Mouse (Mus musculus): ENCODE data around the gene Axin2.

Axin2 gene

DNA sequence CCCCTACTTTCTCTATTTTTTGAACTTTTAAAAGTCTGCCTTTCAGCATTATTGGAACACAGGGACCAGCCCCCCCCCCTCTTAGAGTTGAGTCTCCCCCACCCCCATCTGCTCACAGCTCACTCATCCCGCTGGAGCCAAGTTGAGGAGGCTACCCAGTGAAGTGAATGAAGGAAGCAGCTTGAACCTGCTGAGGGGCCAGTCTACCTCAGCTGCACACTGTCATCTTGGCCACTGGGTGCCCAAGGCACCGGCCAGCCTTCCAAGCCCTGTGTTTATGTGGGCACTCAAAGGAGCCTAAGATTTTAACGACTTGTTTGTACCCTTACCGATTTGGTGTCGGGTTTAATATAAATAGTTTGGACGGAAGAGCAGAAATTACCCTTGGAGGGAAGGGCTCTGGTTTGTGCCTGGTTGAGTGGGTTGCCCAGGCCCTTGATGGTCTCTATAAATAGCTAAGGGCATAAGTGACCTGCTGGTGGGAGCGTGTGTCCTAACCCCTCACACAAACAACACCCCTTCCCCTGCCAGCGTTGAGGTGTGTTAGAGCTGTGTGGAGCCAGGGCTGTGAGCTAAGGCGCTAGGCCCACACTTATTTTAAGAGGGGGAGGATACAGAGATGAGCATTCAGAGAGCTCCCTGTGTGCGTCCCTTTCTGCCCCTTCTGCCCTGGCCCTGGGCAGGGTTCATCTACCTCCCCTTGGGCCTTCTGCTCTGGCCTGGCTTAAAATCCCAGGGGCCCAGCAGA, 6.4 kb downstream of the Axin2 start:
- in situ Hi-C loops (cut with MboI; ENCODE audit: unreplicated experiment in 2 of 2), result no loop called here

DNA sequence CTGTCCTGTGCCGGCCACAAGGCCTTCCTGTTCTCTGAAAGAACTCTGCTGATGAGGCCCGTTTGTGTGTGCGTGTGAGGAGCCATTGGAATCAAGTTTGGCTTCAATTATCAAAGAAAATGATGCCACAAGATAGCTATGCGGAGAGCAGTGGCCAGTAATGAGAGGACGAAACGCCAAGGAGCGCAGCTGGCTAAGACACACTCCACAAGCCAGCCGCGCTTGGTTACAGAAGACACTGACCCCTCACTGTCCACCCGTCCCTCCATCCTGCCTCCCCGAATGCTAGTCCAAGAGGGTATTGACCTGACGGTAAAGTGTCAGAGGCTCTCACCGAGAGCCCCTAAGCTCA, 6.9 kb downstream of the Axin2 start:
- in situ Hi-C loops (cut with MboI; ENCODE audit: unreplicated experiment in 2 of 2), result no loop called here

DNA sequence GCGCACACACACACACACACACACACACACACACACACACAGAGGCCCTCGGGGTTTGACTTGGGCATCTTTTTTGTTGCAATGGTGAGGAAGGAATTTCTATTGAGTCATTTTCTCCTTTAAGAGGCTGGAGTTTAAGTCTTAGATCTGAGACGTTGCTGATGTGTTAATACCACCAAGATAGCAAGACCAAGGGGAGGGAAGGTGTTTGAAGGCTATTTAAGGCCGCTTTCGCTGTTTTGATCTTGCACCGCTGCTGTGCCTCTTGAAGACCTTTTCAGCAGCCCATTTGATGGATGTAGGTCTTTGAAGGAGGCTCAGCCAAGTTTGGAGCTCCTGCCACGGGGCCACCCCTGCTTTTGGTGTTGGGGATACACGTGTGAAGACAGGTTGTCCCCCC, 7.9 kb downstream of the Axin2 start:
- in situ Hi-C loops (cut with MboI; ENCODE audit: unreplicated experiment in 2 of 2), result no loop called here

DNA sequence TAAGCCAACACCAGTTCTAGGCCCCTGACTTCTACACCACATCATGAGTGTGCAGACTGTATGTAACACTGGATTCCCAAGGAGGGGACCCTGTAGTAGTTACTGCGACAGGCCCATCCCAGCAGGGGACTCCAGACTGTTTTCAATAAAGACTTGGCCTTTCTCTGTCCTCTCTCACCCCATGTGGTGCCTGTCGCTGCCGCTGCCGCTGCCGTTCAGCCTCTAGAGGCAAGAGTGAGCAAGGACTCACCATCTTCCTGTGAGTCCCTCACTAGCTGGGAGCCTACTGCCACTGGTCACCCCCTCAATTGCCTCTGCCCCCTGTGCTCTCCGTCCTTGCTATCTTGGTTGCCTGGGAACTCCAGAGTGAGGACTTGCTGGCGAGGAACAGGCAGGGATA, 8.6 kb downstream of the Axin2 start:
- in situ Hi-C loops (cut with MboI; ENCODE audit: unreplicated experiment in 2 of 2), result no loop called here

DNA sequence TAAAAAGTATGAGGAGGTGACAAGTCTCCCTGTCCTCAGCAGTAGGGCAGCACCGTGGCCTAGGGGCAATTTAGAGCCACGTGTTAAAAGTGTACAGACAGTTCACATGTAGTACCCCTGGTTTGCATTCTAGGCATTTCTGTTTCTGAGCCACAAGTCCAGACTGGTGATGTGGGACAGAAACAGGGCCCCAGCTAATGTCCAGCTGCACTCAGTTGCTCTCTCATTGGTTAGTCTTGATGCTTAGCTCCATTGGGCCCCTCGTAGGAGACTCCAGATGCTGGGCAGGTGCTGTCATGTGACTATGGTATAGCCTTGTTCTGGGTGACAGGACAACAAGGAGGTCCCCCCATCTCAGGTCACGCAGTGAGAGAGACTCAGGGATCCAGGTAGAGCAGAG, 9.0 kb downstream of the Axin2 start:
- in situ Hi-C loops (cut with MboI; ENCODE audit: unreplicated experiment in 2 of 2), result no loop called here

DNA sequence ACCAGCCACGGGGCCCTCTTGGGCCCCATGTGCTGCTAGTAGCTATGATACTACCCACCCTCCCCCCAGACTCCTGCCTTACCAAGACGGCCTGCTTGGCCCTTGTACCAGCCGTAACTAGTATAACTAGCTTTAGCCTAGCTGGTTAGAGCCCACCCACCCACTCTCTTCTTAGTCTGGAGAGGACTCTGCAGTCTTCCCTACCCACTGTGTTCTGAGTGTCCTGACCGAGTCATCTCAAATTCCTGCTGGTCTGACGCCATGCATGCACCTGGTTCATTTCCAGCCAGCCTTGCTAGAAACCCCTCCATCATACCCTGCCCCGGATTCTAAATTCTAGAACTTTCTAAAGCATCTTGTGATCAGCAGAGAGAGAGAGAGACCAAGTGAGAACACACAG, 9.6 kb downstream of the Axin2 start:
- in situ Hi-C loops (cut with MboI; ENCODE audit: unreplicated experiment in 2 of 2), result no loop called here

DNA sequence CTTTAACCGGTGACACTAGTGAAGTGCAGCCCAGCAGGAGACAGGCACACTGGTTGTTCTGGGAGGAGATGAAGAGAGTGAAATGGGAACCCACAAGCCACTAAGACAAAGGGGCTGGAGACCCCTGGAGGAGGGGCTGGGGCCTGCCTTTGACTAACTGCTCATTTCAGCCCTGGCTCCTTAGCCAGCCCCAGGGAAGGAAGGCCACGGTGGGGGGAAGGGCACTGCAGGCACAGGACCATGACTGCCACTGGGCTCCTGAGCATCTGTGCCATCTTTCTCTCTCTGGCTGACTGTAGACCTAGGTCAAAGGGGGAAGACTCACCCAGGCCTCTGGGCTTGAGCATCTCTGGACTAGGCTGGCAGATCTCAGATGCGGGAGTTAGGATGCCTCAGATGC, 10.5 kb downstream of the Axin2 start:
- in situ Hi-C loops (cut with MboI; ENCODE audit: unreplicated experiment in 2 of 2), result no loop called here

DNA sequence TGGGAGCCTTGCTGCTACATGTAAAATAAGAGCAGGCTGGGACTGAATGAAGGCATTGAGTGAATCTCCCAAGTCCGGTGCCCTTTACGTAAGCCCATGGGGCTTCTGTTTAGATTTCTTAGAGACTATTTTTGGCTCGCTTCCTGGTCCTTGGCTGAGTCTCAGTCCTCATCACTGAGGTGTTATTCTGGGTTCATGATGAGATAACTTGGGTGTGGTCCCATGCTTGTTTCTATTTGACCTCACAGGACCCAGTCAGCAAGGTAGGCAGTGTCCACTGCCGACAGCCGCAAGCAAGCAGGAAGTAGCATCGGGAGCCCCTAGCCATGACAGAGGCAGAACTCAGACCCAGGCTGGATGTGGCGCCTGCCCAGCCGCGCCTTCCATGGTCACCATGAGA, 13.7 kb downstream of the Axin2 start:
- in situ Hi-C loops (cut with MboI; ENCODE audit: unreplicated experiment in 2 of 2), result no loop called here

DNA sequence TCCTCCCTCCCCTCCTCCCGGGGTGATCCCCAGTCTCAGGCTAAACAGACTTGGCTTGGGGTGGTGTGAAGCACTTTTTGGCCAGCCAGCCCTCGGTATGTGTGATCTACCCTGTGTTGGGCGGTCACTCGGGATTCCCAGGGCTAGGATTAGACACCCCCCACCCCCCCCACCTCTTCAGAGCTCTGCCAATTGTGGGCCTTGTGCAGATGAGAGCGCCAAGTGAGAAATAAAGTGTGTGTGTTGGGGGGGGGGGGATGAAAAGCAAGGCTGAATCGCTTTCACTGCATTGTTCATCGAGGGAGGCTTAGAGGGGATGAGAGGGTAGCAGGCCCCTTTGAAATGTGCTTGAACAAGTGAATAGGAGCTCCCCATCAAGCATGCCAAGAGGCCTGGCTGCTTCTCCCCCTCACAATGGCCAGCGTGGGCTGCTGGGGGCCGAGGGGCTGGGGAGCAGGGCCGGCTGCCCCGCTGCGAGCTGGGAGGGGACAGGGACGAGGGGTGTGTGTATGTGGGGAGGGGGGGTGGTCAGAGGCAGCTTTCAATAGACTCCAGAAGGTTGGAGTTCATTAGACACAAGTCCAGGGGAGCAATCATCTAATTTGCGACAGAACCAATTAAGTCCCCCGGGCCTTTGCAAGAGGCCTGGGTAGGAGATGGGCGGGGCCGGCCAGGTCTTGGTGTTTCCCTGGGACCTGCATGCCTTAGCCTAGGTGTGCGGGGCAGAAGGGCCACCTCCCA, 15.1 kb downstream of the Axin2 start:
- in situ Hi-C loops (cut with MboI; ENCODE audit: unreplicated experiment in 2 of 2), result no loop called here

DNA sequence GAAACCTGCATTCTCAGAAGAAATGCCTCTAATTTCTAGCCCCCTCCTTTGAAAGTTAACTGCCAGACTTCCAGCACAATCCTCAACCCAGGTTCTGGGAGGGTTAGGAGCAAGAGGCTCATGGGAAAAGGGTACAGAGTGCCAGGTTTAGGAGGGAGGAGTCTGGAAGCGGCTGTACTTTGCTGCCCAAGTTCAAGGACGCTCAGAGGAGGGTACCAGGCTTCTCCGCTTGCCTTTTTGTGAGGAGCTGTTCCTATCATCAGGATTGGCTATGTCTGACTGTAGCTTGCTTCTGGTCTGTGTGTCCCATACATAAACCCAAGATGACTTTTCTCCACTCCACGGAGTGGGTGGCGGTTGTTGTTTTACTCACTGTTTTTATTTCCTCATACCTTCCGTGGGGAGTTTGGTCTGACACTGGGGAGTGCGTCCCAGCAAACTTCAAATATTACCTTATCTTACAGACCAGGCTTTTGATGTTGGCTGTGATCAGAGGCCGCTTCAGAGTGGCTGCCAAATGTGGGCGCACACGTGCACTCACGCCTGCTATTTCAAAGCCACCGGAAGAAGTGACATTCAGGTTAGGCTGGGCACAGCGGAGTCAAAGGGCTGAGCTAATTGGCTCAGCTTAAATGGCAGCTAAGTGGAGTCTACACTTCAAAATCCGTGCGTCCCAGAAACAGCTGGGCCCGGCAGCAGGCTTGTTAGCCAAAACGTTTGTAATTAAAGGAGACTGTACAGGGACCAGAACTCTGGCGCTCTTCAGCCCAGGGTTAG, 16.1 kb downstream of the Axin2 start:
- in situ Hi-C loops (cut with MboI; ENCODE audit: unreplicated experiment in 2 of 2), result no loop called here

DNA sequence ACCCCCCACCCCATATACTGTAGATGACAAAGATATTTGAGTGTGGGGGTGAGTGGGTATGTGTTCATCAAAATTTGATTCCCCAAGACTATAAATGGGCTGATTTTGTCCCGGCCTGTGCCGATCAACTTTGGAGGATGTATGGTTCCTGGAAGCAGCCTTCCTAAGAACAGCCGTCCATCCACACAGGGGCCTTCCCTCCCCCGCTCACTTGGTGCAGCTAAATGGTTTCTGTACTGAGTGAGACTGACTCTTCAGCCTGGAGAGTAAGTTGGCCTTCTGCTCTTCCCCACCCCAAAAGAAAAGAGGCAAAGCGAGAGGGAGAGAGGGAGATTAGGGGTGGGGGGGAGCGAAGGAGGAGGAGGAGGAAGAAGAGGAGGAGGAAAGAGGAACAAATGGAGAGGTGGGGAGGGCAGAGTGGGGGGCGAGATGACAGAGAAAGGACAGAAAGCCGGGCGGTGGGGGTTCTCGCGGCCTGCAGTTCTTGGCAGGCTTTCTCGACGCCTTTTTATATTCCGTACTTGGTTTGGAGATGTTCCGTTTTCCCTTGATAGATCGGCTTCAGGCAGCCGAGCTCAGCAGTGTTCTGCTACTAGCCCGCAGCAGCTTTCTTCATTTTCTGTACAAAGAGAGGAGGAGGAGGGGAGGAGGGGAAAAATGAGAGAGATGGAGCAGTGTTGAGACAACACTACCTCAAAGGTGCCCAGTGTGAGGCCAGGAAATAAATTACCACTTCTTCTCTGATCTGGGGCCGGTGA, 20.7 kb downstream of the Axin2 start:
- in situ Hi-C loops (cut with MboI; ENCODE audit: unreplicated experiment in 2 of 2), result no loop called here

DNA sequence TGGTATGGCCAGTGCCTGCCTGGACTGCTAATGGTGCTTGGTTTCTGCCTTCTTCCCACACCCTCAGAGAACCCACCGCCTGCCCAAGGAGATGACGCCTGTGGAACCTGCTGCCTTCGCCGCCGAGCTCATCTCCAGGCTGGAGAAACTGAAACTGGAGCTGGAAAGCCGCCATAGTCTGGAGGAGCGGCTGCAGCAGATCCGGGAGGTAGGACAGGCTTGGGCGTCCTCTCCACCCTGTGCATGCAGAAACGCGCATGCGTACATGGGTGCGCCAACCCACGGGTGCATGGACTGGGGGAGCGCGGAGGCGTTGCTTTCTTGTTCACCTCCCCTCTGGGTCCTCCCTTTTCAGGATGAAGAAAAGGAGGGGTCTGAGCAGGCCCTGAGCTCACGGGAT, 21.7 kb downstream of the Axin2 start:
- in situ Hi-C loops (cut with MboI; ENCODE audit: unreplicated experiment in 2 of 2), result no loop called here

DNA sequence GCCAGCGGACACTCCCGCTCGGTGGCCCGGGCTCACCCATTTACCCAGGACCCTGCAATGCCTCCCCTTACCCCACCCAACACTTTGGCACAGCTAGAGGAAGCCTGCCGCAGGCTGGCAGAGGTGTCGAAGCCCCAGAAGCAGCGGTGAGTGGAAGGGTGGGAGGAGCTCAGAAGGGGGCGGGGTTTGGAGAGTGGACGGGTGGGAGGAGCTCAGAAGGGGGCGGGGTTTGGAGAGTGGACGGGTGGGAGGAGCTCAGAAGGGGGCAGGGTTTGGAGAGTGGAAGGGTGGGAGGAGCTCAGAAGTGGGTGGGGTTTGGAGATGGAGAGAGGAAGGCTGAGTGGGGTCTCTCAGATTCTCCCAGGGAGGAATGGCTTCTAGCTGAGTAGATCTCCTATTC, 23.6 kb downstream of the Axin2 start:
- in situ Hi-C loops (cut with MboI; ENCODE audit: unreplicated experiment in 2 of 2), result no loop called here

DNA sequence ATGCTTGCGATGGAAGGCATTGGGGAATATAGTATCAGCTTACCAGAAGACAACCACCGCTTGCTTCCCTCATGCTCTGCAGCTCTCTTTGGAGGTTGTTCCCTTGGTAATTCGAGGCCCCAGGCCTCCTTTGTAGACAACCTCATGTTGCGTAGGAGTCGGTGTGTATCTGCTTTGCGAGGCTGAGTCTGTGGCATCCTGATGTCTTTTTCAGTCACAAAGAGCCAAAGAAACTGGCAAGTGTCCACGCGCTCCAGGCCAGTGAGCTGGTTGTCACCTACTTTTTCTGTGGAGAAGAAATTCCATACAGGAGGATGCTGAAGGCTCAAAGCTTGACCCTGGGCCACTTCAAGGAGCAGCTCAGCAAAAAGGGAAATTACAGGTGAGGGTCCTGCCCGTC, 25.5 kb downstream of the Axin2 start:
- in situ Hi-C loops (cut with MboI; ENCODE audit: unreplicated experiment in 2 of 2), result no loop called here

DNA sequence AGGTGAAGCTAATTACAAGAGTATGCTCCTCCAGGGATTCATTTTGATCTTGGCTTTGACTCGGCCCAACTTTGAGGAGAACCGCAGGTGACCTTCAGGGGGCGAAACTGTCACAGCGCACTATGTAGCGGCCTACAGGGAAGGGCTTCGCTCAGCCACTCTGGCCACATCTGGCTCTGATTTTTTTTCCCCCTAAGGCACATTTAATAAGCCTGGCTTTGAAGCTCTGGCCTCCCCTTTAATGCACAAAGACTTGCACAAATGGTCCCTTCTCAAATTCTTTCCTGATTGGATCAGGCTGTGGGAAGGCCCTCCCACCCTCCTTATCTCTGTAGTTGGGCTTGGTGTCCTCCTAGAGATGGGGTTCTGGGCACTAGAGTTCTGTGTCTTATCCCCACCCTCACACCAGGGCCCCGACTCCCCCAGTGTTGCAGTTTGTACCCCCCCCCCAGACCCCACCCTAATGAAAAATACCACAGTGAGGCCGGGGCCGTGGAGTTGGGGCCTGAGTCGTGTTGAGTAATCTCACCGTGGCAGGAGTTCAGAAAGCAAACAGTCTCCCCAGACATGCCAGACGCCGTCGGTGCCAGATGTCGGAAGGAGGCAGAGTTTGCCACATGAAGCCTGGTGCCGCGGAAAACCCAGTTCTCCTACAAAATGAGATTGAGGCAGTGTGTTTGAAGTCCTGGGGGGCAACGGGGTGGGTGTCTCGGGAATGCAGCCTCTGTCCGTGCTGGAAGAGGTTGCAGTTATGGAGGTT, 27.5 kb downstream of the Axin2 start:
- in situ Hi-C loops (cut with MboI; ENCODE audit: unreplicated experiment in 2 of 2), result no loop called here

DNA sequence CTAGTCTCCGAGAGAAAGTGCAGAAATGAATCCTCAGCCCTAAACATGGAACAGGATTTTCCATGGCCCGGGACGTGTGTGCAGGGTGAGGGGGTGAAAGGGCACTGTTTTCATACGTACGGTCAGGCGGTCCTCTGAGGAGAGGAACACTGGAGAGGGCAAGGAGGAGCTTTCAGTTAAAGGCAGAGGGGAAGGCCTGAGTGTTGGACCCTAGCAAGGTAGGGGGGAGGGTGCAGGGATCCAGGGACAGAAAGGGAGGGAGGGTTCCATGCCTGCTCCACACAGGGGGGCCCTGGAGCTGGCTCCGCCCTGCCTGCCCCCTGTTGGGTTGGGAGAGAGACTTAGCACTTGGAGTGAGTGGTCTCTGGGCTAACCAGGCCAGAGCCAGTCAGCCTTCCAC, 28.4 kb downstream of the Axin2 start:
- in situ Hi-C loops (cut with MboI; ENCODE audit: unreplicated experiment in 2 of 2), result no loop called here

DNA sequence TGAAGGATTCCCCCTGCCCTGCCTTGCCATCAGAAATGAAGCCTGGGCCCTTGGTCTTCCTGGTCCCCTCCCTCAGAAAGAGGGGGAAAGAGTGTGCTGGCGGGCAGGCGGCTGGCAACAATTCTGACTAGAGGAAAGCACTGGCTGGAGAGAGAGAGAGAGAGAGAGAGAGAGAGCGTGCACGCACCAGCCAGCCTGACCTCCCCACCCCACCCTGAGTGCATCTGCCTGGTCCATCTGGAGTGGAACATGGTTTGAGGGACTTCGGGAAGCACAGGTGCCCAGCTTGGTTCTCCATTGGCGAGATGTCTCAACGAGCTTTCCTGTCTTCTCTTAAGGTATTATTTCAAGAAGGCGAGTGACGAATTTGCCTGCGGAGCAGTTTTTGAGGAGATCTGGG, 28.8 kb downstream of the Axin2 start:
- in situ Hi-C loops (cut with MboI; ENCODE audit: unreplicated experiment in 2 of 2), result no loop called here

DNA sequence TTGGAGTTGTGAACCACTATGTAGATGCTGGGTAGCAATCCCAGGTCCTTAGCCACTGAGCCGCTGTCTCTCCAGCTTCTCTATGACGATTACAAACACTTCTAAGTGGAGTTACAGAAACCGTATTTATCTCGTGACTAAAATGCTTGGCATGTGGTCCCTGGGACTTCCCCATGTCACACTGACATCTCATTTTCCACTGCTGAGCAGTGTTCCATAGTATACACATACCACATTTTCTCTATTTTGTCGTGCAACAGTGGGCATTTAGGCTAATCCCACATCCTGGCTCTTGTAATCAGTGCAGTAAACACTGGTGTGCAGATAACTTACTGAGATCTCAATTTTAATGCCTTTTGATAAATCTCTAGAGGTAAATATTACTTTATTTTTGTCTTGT, 32.2 kb downstream of the Axin2 start:
- in situ Hi-C loops (cut with MboI; ENCODE audit: unreplicated experiment in 2 of 2), result no loop called here

DNA sequence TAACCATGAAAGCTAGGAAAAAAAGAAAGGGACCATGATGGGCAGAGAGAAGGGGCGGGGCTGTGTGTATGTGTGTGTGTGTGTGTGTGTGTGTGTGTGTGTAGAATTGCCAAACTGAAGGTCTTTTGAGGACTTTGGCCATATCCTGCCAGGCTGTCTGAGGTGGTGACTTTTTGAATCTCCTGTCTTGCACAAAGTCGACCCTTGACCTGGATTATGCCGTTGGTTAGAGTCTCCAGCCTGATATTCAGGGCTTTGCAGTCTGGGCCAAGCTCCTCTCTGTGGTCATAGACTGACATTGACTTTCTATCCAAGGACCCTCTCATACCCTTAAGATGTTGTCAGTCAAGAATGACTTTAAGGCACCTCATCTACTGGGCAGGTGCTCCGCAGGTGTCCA, 35.8 kb downstream of the Axin2 start:
- in situ Hi-C loops (cut with MboI; ENCODE audit: unreplicated experiment in 2 of 2), result no loop called here

DNA sequence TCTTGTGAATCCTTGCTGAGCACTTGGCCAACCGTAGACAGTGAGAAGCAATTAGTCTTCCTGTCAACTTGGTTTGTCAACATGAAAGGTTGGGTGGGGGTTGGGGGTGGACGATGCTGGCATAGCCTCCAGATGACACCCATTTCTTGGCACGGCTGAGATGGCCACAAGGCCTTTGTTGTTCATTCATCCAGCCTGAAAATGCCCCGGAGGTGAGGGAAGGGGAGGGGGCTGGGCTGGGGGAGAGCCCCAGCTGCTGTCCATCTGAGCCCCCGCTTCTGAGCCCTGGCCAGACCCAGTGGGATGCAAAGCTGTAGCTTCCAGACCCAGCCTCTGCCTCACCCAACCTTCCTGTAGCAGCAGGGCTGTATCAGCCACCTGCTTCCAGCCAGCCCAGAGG, 38.2 kb downstream of the Axin2 start:
- in situ Hi-C loops (cut with MboI; ENCODE audit: unreplicated experiment in 2 of 2), result no loop called here
